Mouse (Mus musculus) lung, postnatal 10 days (tissue): Measurements from ENCODE around the gene Pramef12.
A peak's percentile ranks its signal among the peaks of the same experiment; 100 is the strongest.
"Not testable (repeated sequence)": the region's sequence is repeated elsewhere in the genome, so short reads cannot be mapped to it uniquely, and the experiment has no call there.

Source experiments
- DNase-seq: peaks from one replicate; pipeline ENCODE4 v3.0.0; 2021

The Pramef12 gene

GRCm38 (mm10) chr4:144408290-144408689 lies at the start of gene Pramef12:
TSS of gene Pramef12 (minus strand) at chr4:144408464.
- no peak for DNase-seq

- no peak for DNase-seq
Measured at GRCm38 (mm10) chr4:144453217-144453616, 45.0 kb upstream of the Pramef12 start, which contains the start of gene Gm9944. TSS of gene Gm9944 (minus strand) at chr4:144453317.

GRCm38 (mm10) chr4:144448546-144448945 lies 40.3 kb upstream of the Pramef12 start:
- no peak for DNase-seq

- no peak for DNase-seq
Measured at GRCm38 (mm10) chr4:144441582-144441981, 33.3 kb upstream of the Pramef12 start.

GRCm38 (mm10) chr4:144441095-144441494 lies 32.8 kb upstream of the Pramef12 start:
- no peak for DNase-seq

- DNase-seq, result no peak
Measured at GRCm38 (mm10) chr4:144438672-144439071, 30.4 kb upstream of the Pramef12 start, which contains the start of gene 1700012P22Rik. TSS of gene 1700012P22Rik (minus strand) at chr4:144438772.

- DNase-seq, result no peak
Measured at GRCm38 (mm10) chr4:144433216-144433615, 25.0 kb upstream of the Pramef12 start.

GRCm38 (mm10) chr4:144430723-144431122 lies 22.5 kb upstream of the Pramef12 start:
- DNase-seq, result no peak

- no peak for DNase-seq
Measured at GRCm38 (mm10) chr4:144428868-144429267, 20.6 kb upstream of the Pramef12 start.

GRCm38 (mm10) chr4:144424590-144424989 lies 16.3 kb upstream of the Pramef12 start:
- no peak for DNase-seq

GRCm38 (mm10) chr4:144420644-144421043 lies 12.4 kb upstream of the Pramef12 start:
- no peak for DNase-seq

GRCm38 (mm10) chr4:144406261-144406660 lies 2.0 kb downstream of the Pramef12 start:
- no peak for DNase-seq

GRCm38 (mm10) chr4:144404456-144405086 lies 3.7 kb downstream of the Pramef12 start:
- DNase-seq, result peak; percentile 32

- no peak for DNase-seq
Measured at GRCm38 (mm10) chr4:144402712-144403111, 5.6 kb downstream of the Pramef12 start.

- no peak for DNase-seq
Measured at GRCm38 (mm10) chr4:144396316-144396715, 11.9 kb downstream of the Pramef12 start.

- no peak for DNase-seq
Measured at GRCm38 (mm10) chr4:144377911-144378310, 30.4 kb downstream of the Pramef12 start, which contains the start of gene Pramef20. TSS of gene Pramef20 (minus strand) at chr4:144377933.

GRCm38 (mm10) chr4:144357642-144358041 lies 50.6 kb downstream of the Pramef12 start, which contains the start of gene Gm13119:
TSS of gene Gm13119 (plus strand) at chr4:144357942.
- not testable (repeated sequence) for DNase-seq
